12 mouse cellular contexts compared by ENCODE assay signal in genomic region chr2:6379731-6380212, GRCm38 (mm10). TPM values are rescaled to one million over a fixed set of nuclear protein-coding genes. Genes with fewer than 3 reads are reported as not detected.
A peak's percentile ranks its signal among the peaks of the same experiment; 100 is the strongest.
DNase-seq lines count a peak whose midpoint lies in the region; ATAC-seq and TF ChIP-seq lines count a peak whose summit lies in the region.
"Had no signal": no experiment of that assay in that cellular context is flagged by ENCODE, and none has a peak within 500 bp of the region (broad histone marks: within the 10 kb centered on the region; RNA-seq: fewer than 3 reads in every experiment).

No protein-coding gene starts in this region.

- H3K9me3 ChIP-seq in intestine, embryonic 16.5 days (ENCODE audit: control insufficient read depth, low read length), result no peaks in the 10 kb centered on the region
- H3K9me3 ChIP-seq in stomach, postnatal 0 days (ENCODE audit: control insufficient read depth, low read length), result no peaks in the 10 kb centered on the region
- H3K9me3 ChIP-seq in midbrain, embryonic 14.5 days (ENCODE audit: control insufficient read depth, low read length), result no peaks in the 10 kb centered on the region
- no peaks in the 10 kb centered on the region for H3K9me3 ChIP-seq in hindbrain, embryonic 10.5 days
- H3K9me3 ChIP-seq: midbrain, embryonic 15.5 days had no signal

- peak overlapping the region; percentile 95 for H3K27ac ChIP-seq in intestine, embryonic 16.5 days (ENCODE audit: low read length)
- peak overlapping the region; percentile 69 for H3K27ac ChIP-seq in stomach, postnatal 0 days (replicated peaks)
- no peak overlapping the region for H3K27ac ChIP-seq in midbrain, embryonic 14.5 days (replicated peaks; ENCODE audit: low read depth, low read length)
- H3K27ac ChIP-seq in hindbrain, embryonic 10.5 days, result no peak overlapping the region
- H3K27ac ChIP-seq: layer of hippocampus, adult 2 months; midbrain, embryonic 15.5 days had no signal

- H3K4me3 ChIP-seq in intestine, embryonic 16.5 days (ENCODE audit: low read length), result no peak overlapping the region
- H3K4me3 ChIP-seq in stomach, postnatal 0 days (ENCODE audit: low read depth, low read length), result no peak overlapping the region
- H3K4me3 ChIP-seq in midbrain, embryonic 14.5 days (replicated peaks; ENCODE audit: low read depth, low read length), result no peak overlapping the region
- H3K4me3 ChIP-seq in hindbrain, embryonic 10.5 days, result no peak overlapping the region
- H3K4me3 ChIP-seq: layer of hippocampus, adult 2 months; midbrain, embryonic 15.5 days had no signal

- DNase-seq in retina, adult 2 months (ENCODE audit: low read depth, low spot score), result peak; percentile 78
- DNase-seq in retina, embryonic 14.5 days (ENCODE audit: low spot score), result no peak
- DNase-seq in adipocyte (ENCODE audit: low spot score), result peak; percentile 34
- peak; percentile 38 for DNase-seq in stomach, postnatal 0 days (ENCODE audit: low spot score)
- DNase-seq in midbrain, embryonic 14.5 days, result no peak
- DNase-seq in hindbrain, embryonic 10.5 days (ENCODE audit: low spot score), result no peak
- DNase-seq in spleen, postnatal 14 days (ENCODE audit: low spot score in 2 of 2), result no peak
- DNase-seq: cerebellum, postnatal 10 days; kidney, adult 11 months had no signal

- H3K4me1 ChIP-seq in intestine, embryonic 16.5 days (ENCODE audit: control insufficient read depth, insufficient read depth, low read length), result peaks cover 47% of the 10 kb centered on the region
- H3K4me1 ChIP-seq in stomach, postnatal 0 days (replicated peaks; ENCODE audit: control insufficient read depth, insufficient read depth), result peaks cover 6% of the 10 kb centered on the region
- H3K4me1 ChIP-seq in midbrain, embryonic 14.5 days (ENCODE audit: control insufficient read depth, insufficient read depth, low read length), result 0 out of 2 replicates have a peak, but pooled peaks cover 3% of the 10 kb centered on the region
- H3K4me1 ChIP-seq in hindbrain, embryonic 10.5 days (replicated peaks), result peaks cover 15% of the 10 kb centered on the region; the same call in 1 of the 2 replicates
- H3K4me1 ChIP-seq: midbrain, embryonic 15.5 days had no signal

- H3K9ac ChIP-seq in intestine, embryonic 16.5 days (ENCODE audit: low read depth, low read length), result no peak overlapping the region
- H3K9ac ChIP-seq in stomach, postnatal 0 days (ENCODE audit: low read length), result no peak overlapping the region
- no peak overlapping the region for H3K9ac ChIP-seq in midbrain, embryonic 14.5 days (replicated peaks; ENCODE audit: low read length)
- H3K9ac ChIP-seq: midbrain, embryonic 15.5 days had no signal

- ATAC-seq in intestine, embryonic 16.5 days, result peak; percentile 55
- peak; percentile 75 for ATAC-seq in stomach, postnatal 0 days (ENCODE audit: low FRiP score, low TSS enrichment)
- ATAC-seq in midbrain, embryonic 14.5 days (ENCODE audit: low FRiP score, low TSS enrichment), result no peak
- ATAC-seq: midbrain, embryonic 15.5 days had no signal

- peak overlapping the region; percentile 1; the same call in 1 of the 2 replicates for H3K4me2 ChIP-seq in intestine, embryonic 16.5 days (ENCODE audit: low read depth, low read length)
- no peak overlapping the region for H3K4me2 ChIP-seq in stomach, postnatal 0 days (replicated peaks; ENCODE audit: low read depth)
- H3K4me2 ChIP-seq in midbrain, embryonic 14.5 days (ENCODE audit: low read length), result no peak overlapping the region
- H3K4me2 ChIP-seq: midbrain, embryonic 15.5 days had no signal

- no peaks in the 10 kb centered on the region for H3K27me3 ChIP-seq in intestine, embryonic 16.5 days (replicated peaks; ENCODE audit: control insufficient read depth, insufficient read depth, low read length)
- no peaks in the 10 kb centered on the region for H3K27me3 ChIP-seq in stomach, postnatal 0 days (ENCODE audit: control insufficient read depth, insufficient read depth, low read length)
- H3K27me3 ChIP-seq in midbrain, embryonic 14.5 days (ENCODE audit: control insufficient read depth, insufficient read depth, low read length), result no peaks in the 10 kb centered on the region
- H3K27me3 ChIP-seq in hindbrain, embryonic 10.5 days (ENCODE audit: insufficient read depth, poor library complexity, severe bottlenecking), result no peaks in the 10 kb centered on the region
- H3K27me3 ChIP-seq: midbrain, embryonic 15.5 days had no signal

- WGBS in intestine, embryonic 16.5 days, result 47% methylated on average over 8 of the region's 8 CpGs
- WGBS in stomach, postnatal 0 days, result 38% methylated on average over 8 of the region's 8 CpGs
- 91% methylated on average over 8 of the region's 8 CpGs for WGBS in midbrain, embryonic 14.5 days
- 95% methylated on average over 8 of the region's 8 CpGs for WGBS in hindbrain, embryonic 10.5 days

- TF ChIP-seq EP300 in stomach, postnatal 0 days (optimal IDR thresholded peaks at IDR 0.05), result no peak

- no peaks in the 10 kb centered on the region for H3K36me3 ChIP-seq in intestine, embryonic 16.5 days (ENCODE audit: control insufficient read depth, insufficient read depth, low read length)
- H3K36me3 ChIP-seq in stomach, postnatal 0 days (ENCODE audit: control insufficient read depth, insufficient read depth, low read length), result no peaks in the 10 kb centered on the region
- no peaks in the 10 kb centered on the region for H3K36me3 ChIP-seq in midbrain, embryonic 14.5 days (ENCODE audit: control insufficient read depth, insufficient read depth, low read length)
- H3K36me3 ChIP-seq in hindbrain, embryonic 10.5 days, result 0 out of 2 replicates have a peak, but pooled peaks cover 3% of the 10 kb centered on the region
- H3K36me3 ChIP-seq: midbrain, embryonic 15.5 days had no signal

- TF ChIP-seq CTCF in stomach, postnatal 0 days (IDR thresholded peaks at IDR 0.05; ENCODE audit: low read depth), result no peak

RNA-seq across cellular contexts. Expression of gene Usp6nl, which starts 57.3 kb away (rescaled TPM):
- 7.8 and 8.4 TPM in 2 replicates for polyA plus RNA-seq in intestine, embryonic 16.5 days (2015; fragmentation: Nextera tagmentation; extraction: Ambion mirVana)
- 7.4 and 8.9 TPM in 2 replicates for polyA plus RNA-seq in stomach, postnatal 0 days (2015; fragmentation: Nextera tagmentation; extraction: Ambion mirVana)
- polyA plus RNA-seq in midbrain, embryonic 14.5 days (2014; fragmentation: Nextera tagmentation; extraction: Ambion mirVana), result 8.5 and 13.7 TPM in 2 replicates
- polyA plus RNA-seq in hindbrain, embryonic 10.5 days (2016; fragmentation: Nextera tagmentation; extraction: Ambion mirVana), result 9.3 and 11.6 TPM in 2 replicates

Comparison
In these comparisons a context has a peak if more than half of its experiments do, and no peak if none do; other contexts are left out.
1. DNase-seq: peak in retina, adult 2 months (single experiment), adipocyte (single experiment) and stomach, postnatal 0 days (single experiment); none in retina, embryonic 14.5 days (single experiment), midbrain, embryonic 14.5 days (single experiment), hindbrain, embryonic 10.5 days (single experiment) and spleen, postnatal 14 days (0 of 2).
2. H3K27ac ChIP-seq: peak in intestine, embryonic 16.5 days (single experiment) and stomach, postnatal 0 days (single experiment); none in midbrain, embryonic 14.5 days (single experiment) and hindbrain, embryonic 10.5 days (single experiment).